Mouse (Mus musculus) erythroblast, embryonic 14.5 days (primary cell): ENCODE results near the gene Mob4.

Experiments
- GATA1 ChIP-seq: IDR thresholded peaks from 2 replicates; pipeline ENCODE4 v1.6.1; 2012; ENCODE audit warnings: low read length, inconsistent platforms, mixed read lengths
- TAL1 ChIP-seq: IDR thresholded peaks from 3 replicates; pipeline ENCODE4 v1.6.1; 2012; ENCODE audit warnings: low read length, inconsistent platforms, mixed read lengths

DNA sequence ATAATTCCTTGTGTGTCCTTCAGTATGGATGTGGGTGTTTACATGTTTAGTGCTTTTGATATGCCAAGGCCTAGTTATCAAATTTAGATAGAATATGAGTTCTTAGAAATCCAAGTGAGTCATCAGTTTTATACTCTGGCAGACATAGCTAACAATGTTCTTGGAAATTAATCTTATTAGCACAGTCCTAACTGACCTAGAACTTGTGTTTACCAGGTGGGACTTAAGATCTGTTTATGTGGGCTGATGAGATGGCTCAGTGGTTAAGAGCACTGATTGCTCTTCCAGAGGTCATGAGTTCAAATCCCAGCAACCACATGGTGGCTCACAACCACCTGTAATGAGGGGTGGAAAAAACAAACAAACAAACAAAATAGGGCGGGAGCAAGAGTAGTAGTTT lies 38.6 kb upstream of the Mob4 start:
- no peak for TF ChIP-seq GATA1
- no peak for TF ChIP-seq TAL1
